Mouse (Mus musculus) liver, embryonic 15.5 days (tissue): ENCODE data around the gene Hspg2. TPM values are rescaled to one million over a fixed set of nuclear protein-coding genes. Genes with fewer than 3 reads are reported as not detected.
A peak's percentile ranks its signal among the peaks of the same experiment; 100 is the strongest.

ENCODE experiments used
- ATAC-seq: fragments of 200-750 bp; cut with Nextera tagmentation; 2 replicates; pipeline ENCODE4 v1.8.0; 2017; ENCODE audit warnings: moderate number of reproducible peaks, mild to moderate bottlenecking, moderate library complexity; ENCODE audit not compliant: insufficient read depth
- H3K27ac ChIP-seq: fragments of 300-500 bp; sonication (generic); replicated peaks from 2 replicates; pipeline ENCODE4 v1.5.1; 2015; ENCODE audit warnings: mild to moderate bottlenecking, inconsistent platforms
- H3K27me3 ChIP-seq: fragments of 300-500 bp; sonication (generic); 2 replicates; pipeline ENCODE4 v1.6.1; 2015; ENCODE audit warnings: mild to moderate bottlenecking, inconsistent platforms
- H3K36me3 ChIP-seq: fragments of 300-500 bp; sonication (generic); replicated peaks from 2 replicates; pipeline ENCODE4 v1.6.1; 2015; ENCODE audit warnings: moderate library complexity, mild to moderate bottlenecking, inconsistent platforms
- H3K4me1 ChIP-seq: fragments of 300-500 bp; sonication (generic); replicated peaks from 2 replicates; pipeline ENCODE4 v1.6.1; 2015; ENCODE audit warnings: inconsistent platforms
- H3K4me2 ChIP-seq: fragments of 300-500 bp; sonication (generic); 2 replicates; pipeline ENCODE4 v1.6.1; 2015; ENCODE audit warnings: moderate library complexity, mild to moderate bottlenecking, inconsistent platforms
- H3K4me3 ChIP-seq: fragments of 300-500 bp; sonication (generic); replicated peaks from 2 replicates; pipeline ENCODE4 v1.5.1; 2015; ENCODE audit warnings: mild to moderate bottlenecking, inconsistent platforms
- H3K9ac ChIP-seq: fragments of 300-500 bp; sonication (generic); 2 replicates; pipeline ENCODE4 v1.6.1; 2015; ENCODE audit warnings: moderate library complexity, mild to moderate bottlenecking, inconsistent platforms
- H3K9me3 ChIP-seq: fragments of 300-500 bp; sonication (generic); replicated peaks from 2 replicates; pipeline ENCODE4 v1.6.1; 2016; ENCODE audit warnings: inconsistent platforms
- WGBS: fragments of 180-500 bp; shearing (Covaris S2); methylation state at CpG from one replicate; pipeline ENCODE4 v1.1.7; 2015; ENCODE audit warnings: mixed read lengths; ENCODE audit not compliant: insufficient replicate concordance; 5-methylcytosine and 5-hydroxymethylcytosine counted together
- polyA plus RNA-seq: library from polyadenylated mRNA; unstranded; fragments of >200 nt; fragmentation: Nextera tagmentation; extraction: Ambion mirVana; gene quantifications from 2 replicates; pipeline ENCODE4 v1.2.1, GENCODE M21; 2015

Gene Hspg2
- polyA plus RNA-seq, 1 experiment from 2014 or later: 3.9 TPM

DNA sequence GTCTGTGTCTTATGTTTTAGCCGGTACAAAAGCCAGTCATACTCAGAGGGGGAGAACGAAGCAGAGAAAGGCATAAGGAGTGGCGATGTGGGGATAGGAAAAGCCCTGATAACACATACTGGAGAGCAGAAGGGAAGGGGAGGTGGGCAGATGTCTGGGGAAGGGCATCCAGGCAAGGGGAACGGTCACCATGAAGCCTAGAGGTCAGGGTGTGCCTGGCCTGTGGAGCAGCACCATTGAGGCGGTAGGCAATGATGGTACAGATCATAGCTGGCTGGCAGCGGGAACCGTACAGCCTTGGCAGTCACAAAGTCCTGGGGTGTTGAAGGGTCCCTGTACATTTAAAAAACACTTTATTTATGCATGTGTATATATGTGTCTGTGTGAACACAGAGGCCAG lies 6.1 kb downstream of the Hspg2 start:
- no peak overlapping the region for H3K27ac ChIP-seq
- no peaks in the 10 kb centered on the region for H3K36me3 ChIP-seq
- no peak overlapping the region for H3K4me3 ChIP-seq
- H3K4me2 ChIP-seq: no peak overlapping the region
- H3K9ac ChIP-seq: no peak overlapping the region
- H3K27me3 ChIP-seq: peaks cover 6% of the 10 kb centered on the region
- WGBS: 78% methylated on average over 7 of the region's 7 CpGs
- peaks cover 65% of the 10 kb centered on the region for H3K4me1 ChIP-seq
- no peaks in the 10 kb centered on the region for H3K9me3 ChIP-seq
- no peak for ATAC-seq

DNA sequence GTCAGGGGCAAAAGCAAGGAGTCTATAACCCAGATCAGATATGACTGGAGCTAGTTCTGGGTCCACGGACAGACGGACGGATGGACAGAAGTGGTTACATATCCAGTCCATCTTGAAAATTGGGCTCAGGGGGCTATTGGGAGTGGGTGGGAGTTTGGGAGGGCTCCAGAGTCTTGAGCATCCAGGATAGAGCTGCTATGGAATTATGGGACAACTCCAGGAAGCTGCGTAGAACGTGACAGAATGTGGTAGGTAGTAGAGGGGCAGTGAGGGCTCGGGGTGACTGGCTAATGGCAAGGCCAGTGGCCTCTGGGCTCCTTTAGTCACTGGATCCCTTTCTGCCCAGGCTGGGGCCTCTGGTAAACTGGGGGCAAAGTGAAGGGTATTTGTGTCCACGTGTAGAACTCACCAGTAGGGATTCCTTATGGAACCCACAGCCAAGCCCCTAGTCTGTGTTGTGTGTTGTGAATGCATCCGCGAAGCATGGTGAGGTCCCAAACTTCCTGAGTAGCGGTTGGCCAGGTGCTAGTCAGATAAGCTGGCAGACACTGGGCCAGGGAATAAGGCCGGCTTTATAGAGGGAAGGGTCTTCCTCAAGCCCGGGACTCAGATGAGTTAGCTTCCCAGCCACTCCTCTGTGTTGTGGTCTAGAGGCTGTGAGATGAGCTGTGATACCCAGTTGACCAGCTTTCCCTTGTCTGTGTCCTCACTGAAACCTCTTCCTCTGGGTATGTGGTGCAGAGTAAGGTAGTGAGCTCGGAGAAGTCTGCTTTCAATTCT lies 6.9 kb downstream of the Hspg2 start:
- ATAC-seq: no peak

DNA sequence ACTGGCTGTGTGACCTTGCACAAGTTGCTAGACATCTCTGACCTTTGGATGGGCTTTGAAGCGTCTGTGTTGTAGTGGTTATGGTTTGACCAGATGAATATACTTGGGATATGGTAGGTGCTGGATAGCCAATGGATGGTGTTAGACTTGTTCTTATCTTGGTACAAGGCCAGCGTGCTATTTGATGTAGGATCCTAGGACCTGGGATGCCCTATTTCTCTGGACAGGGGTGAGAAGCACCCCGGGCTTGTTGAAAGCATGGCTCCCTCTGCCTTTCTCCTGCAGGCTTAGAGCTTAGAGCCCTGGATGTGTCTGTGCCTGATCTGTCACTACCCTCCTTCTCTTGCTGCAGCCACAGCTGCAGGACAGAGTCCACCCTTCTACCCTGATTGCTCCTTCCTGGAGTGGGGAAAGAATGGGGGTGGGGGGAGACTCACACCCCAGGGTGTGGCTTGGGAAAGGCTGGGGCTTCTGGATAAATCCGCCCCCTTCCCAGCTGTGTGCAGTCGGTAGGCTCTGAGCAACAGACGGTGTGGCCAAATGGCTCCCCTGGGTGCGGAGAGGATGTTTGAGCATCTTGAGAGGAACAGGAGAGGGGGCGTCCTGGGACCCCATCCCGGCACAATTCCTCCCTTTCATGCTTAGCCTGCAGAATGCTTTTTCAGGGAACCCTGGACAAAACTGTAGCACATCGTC lies 7.6 kb downstream of the Hspg2 start:
- Histone ChIP-seq H3K9ac (no peak overlapping the region), H3K36me3 (no peaks in the 10 kb centered on the region), H3K9me3 (no peaks in the 10 kb centered on the region), H3K4me3 (no peak overlapping the region), H3K27me3 (no peaks in the 10 kb centered on the region), H3K27ac (no peak overlapping the region), H3K4me2 (peak overlapping the region; percentile 18), H3K4me1 (peaks cover 59% of the 10 kb centered on the region)
- no peak for ATAC-seq
- WGBS: 39% methylated on average over 10 of the region's 10 CpGs

More for the DNA sequence above, 6.9 kb downstream of the Hspg2 start:
- Histone ChIP-seq H3K4me1 (peaks cover 61% of the 10 kb centered on the region), H3K27me3 (no peaks in the 10 kb centered on the region), H3K9me3 (no peaks in the 10 kb centered on the region), H3K4me3 (no peak overlapping the region), H3K36me3 (no peaks in the 10 kb centered on the region), H3K4me2 (no peak overlapping the region), H3K27ac (no peak overlapping the region), H3K9ac (no peak overlapping the region)
- WGBS: 59% methylated on average over 13 of the region's 13 CpGs

DNA sequence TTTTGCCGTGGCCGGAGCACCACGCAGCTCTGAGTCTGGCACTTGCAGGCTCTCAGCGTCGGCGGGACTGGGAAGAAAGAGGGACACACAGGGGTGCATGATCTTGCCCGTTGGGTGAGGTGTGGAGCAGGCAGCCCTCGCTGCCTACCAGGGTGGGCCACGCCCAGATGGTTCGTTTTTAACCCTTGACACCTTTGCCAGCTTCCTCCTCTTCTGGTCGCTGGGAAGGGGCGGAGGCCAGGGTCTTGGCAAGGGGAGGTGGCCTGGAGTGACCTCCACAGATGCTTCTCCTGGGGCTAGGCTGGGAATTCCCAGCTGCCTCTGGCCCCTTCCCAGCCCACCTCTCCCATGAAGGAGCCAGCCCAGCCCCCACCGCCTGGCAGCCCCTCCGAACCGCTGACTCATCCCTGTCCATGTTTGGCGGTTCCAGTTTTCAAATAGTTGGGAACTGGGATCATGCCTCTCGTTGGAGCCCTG lies 8.2 kb downstream of the Hspg2 start:
- H3K27ac ChIP-seq: no peak overlapping the region
- peaks cover 65% of the 10 kb centered on the region for H3K4me1 ChIP-seq
- H3K9ac ChIP-seq: no peak overlapping the region

DNA sequence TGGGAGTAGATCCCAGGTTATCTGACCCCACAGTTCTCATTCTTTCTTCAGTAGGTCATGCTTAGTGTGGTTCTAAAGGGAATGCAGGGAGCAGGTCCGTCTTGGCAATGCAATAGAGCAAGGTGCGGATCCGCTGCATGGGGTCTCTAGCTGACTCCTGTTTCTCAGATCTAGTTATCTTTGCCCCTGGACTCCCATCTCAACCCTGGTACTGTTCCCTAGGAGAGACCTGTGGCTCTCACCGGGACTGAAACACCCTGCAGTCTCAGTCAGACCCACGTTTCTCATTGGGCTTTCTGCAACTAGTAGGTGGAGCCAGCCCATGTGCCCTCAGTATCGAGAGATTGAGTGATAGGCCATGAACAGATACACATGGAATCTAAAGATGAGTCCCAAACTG lies 9.0 kb downstream of the Hspg2 start:
- Histone ChIP-seq H3K27ac (no peak overlapping the region), H3K4me1 (peaks cover 72% of the 10 kb centered on the region), H3K4me2 (no peak overlapping the region), H3K9ac (no peak overlapping the region), H3K9me3 (no peaks in the 10 kb centered on the region), H3K27me3 (no peaks in the 10 kb centered on the region), H3K36me3 (no peaks in the 10 kb centered on the region), H3K4me3 (no peak overlapping the region)
- no peak for ATAC-seq
- WGBS: 41% methylated on average over 6 of the region's 6 CpGs

More for the DNA sequence above, 8.2 kb downstream of the Hspg2 start:
- no peaks in the 10 kb centered on the region for H3K9me3 ChIP-seq
- H3K36me3 ChIP-seq: no peaks in the 10 kb centered on the region
- WGBS: 31% methylated on average over 16 of the region's 17 CpGs
- H3K4me2 ChIP-seq: peak overlapping the region; percentile 18
- H3K27me3 ChIP-seq: no peaks in the 10 kb centered on the region
- no peak for ATAC-seq
- H3K4me3 ChIP-seq: no peak overlapping the region

DNA sequence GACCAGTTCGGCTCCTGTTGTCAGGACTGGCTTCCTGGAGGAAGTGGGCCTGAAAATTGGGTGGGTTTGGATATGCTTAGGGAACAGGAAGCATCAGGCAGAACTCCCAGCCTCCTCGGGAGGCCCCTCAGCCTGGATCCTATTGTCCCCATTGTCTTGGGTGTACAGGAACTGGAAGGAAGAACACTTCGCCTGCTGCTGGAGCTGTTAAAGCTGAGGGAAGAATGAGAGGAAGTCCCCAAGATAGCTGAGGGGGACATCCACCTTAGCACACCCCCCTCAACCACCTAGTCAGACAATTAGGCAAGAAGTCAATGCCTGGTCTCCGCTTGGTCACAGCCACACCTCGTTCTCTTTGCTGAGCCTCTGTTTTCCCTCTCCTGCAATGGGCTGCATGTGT lies 9.7 kb downstream of the Hspg2 start:
- no peak overlapping the region for H3K9ac ChIP-seq
- WGBS: 47% methylated on average over 5 of the region's 5 CpGs

DNA sequence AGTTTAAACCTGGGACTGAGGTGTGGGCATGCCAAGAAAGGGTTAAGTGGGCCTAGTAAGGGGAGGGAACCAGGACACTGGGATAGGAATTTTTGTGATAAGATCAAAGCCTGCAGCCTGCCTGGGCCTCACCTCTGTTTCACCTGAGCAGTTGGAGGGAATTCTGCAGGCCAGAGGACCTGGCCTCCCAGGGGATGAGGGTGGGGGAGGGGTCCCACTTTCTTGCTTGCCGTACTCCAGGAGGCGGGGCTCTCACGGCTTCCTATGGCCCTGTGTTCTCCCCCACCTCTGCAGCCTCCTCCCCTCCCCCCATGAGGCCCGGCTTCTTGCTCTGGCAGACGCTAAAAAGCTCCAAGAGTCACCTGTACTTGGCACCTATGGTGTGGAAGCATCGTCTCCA lies 11.2 kb downstream of the Hspg2 start:
- WGBS: 24% methylated on average over 6 of the region's 6 CpGs
- H3K9ac ChIP-seq: no peak overlapping the region
- H3K4me1 ChIP-seq: peaks cover 77% of the 10 kb centered on the region
- H3K36me3 ChIP-seq: no peaks in the 10 kb centered on the region
- peak overlapping the region; percentile 64; the same call in 1 of the 2 replicates for H3K27ac ChIP-seq
- no peak overlapping the region for H3K4me3 ChIP-seq
- ATAC-seq: no peak
- no peaks in the 10 kb centered on the region for H3K9me3 ChIP-seq
- peak overlapping the region; percentile 18; the same call in 1 of the 2 replicates for H3K4me2 ChIP-seq
- no peaks in the 10 kb centered on the region for H3K27me3 ChIP-seq

More for the DNA sequence above, 9.7 kb downstream of the Hspg2 start:
- ATAC-seq: peak; percentile 2; the same call in 1 of the 2 replicates
- peaks cover 73% of the 10 kb centered on the region for H3K4me1 ChIP-seq
- H3K9me3 ChIP-seq: no peaks in the 10 kb centered on the region
- no peak overlapping the region for H3K4me3 ChIP-seq
- no peaks in the 10 kb centered on the region for H3K36me3 ChIP-seq
- H3K27me3 ChIP-seq: no peaks in the 10 kb centered on the region
- no peak overlapping the region for H3K4me2 ChIP-seq
- H3K27ac ChIP-seq: no peak overlapping the region

DNA sequence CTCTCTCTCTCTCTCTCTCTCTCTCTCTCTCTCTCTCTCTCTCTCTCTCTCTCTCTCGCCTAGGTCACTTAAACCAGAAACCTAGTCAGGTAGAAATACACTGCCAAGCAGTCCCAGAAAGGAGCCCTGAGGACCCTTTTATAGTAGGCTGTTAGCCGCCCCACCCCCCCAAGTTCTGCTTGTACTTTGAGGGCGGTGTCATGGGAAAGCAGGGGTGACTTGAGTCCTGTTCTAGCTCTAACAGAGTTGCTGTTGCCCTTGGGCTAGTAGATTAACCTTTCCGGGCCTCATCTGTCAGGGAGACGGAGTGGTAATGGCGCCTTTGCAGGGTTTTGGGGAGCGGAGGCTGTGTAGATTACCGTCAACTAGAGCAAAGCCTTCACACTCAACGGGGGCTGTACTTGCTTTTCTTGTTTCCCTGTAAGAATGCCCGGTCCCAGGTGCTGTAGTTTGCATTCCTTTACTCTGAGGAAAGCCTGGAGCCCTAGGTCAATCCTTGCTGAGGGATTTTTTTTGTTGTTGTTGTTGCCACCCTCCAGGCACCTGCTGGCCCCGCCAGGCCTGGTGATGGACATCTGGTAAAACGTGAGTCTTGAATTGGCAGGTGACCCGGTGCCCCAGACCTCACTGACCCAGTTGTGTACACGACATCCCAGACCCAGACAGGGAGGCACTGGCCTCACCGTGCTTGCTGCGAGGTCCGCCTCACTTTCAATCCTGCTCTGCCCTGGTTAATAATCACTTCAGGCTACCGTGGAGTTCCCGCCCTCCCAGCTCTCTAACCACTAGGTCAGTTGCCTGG lies 11.8 kb downstream of the Hspg2 start:
- ATAC-seq: peak; percentile 68
- no peaks in the 10 kb centered on the region for H3K27me3 ChIP-seq
- no peaks in the 10 kb centered on the region for H3K36me3 ChIP-seq
- WGBS: 48% methylated on average over 19 of the region's 19 CpGs
- H3K9me3 ChIP-seq: no peaks in the 10 kb centered on the region
- peaks cover 79% of the 10 kb centered on the region for H3K4me1 ChIP-seq
- no peak overlapping the region for H3K9ac ChIP-seq
- H3K4me3 ChIP-seq: no peak overlapping the region
- peak overlapping the region; percentile 64 for H3K27ac ChIP-seq
- peak overlapping the region; percentile 17 for H3K4me2 ChIP-seq

DNA sequence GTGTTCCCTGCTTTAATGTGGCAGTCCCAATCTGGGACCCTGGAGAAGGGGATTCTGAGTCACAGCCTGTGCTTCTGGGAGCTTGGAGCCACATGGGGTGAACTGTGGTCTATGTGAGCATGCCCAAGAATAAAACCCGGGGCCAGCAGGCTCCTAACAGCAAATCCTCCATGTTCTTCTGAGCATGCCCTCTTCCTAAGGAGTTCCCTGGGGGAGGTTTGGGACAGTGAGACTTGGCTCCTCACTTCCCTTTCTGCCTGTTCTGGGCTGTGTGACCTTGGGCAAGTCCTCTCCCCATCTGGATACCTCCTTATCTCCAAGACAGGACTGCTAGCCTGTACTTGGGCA lies 12.4 kb downstream of the Hspg2 start:
- Histone ChIP-seq H3K4me1 (peaks cover 79% of the 10 kb centered on the region), H3K9me3 (no peaks in the 10 kb centered on the region), H3K4me2 (peak overlapping the region; percentile 34; the same call in 1 of the 2 replicates), H3K4me3 (no peak overlapping the region), H3K9ac (no peak overlapping the region), H3K27me3 (no peaks in the 10 kb centered on the region), H3K27ac (peak overlapping the region; percentile 68), H3K36me3 (no peaks in the 10 kb centered on the region)
- no peak for ATAC-seq
- WGBS: 60% methylated on average over 1 of the region's 1 CpGs

DNA sequence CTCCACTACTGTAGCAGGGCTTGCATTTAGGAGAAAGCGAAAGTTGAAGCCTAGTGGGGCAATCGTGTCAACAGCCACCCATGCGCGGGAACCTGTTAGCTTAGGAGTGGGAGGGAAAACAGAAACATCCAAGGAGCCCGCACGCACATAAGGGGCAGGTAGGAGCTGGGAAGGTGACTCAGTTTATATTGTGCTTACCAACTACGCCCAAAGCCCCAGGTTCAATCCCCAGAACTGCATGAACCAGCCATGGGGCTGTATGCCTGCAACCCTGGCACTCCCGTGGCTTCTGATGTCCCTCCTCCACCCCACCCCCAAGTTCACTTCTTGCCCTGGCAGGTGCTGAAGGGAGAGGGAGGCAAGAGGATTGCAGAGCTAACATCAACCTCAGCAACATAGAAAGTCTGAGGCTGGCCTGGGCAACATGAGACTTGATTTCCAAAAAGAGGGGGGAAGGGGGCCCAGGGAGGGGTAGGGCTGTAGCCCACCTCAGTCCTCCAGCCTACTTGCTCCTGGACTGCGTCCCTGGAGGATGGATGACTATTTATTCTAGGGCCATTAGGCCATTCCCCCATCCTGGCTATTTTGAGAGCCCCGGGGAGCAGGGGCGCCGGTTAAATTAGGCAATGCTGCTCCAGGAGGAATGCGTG lies 12.9 kb downstream of the Hspg2 start:
- ATAC-seq: 0 out of 2 replicates have a peak, but pooled peaks have one; percentile 11
- H3K4me2 ChIP-seq: peak overlapping the region; percentile 34; the same call in 1 of the 2 replicates
- H3K9ac ChIP-seq: no peak overlapping the region
- peak overlapping the region; percentile 68 for H3K27ac ChIP-seq
- 65% methylated on average over 13 of the region's 13 CpGs for whole genome bisulfite sequencing
- H3K4me1 ChIP-seq: peaks cover 79% of the 10 kb centered on the region
- no peaks in the 10 kb centered on the region for H3K36me3 ChIP-seq
- no peaks in the 10 kb centered on the region for H3K9me3 ChIP-seq
- no peak overlapping the region for H3K4me3 ChIP-seq
- H3K27me3 ChIP-seq: no peaks in the 10 kb centered on the region
